Mouse (Mus musculus) bone marrow, adult 2 months (tissue): ENCODE data around the gene Themis2. TPM values are rescaled to one million over a fixed set of nuclear protein-coding genes. Genes with fewer than 3 reads are reported as not detected.
"Not testable (repeated sequence)": the region's sequence is repeated elsewhere in the genome, so short reads cannot be mapped to it uniquely, and the experiment has no call there.

ENCODE experiments used
- H3K27ac ChIP-seq: fragments of 200-500 bp; 2 replicates; pipeline ENCODE4 v1.5.1; 2012; ENCODE audit warnings: low read depth, mild to moderate bottlenecking, control low read depth, inconsistent platforms, low read length; ENCODE audit not compliant: control insufficient read depth, poor library complexity, insufficient read depth
- H3K4me1 ChIP-seq: fragments of 200-500 bp; 2 replicates; pipeline ENCODE4 v1.6.1; 2011; ENCODE audit warnings: low read length; ENCODE audit not compliant: control insufficient read depth, insufficient read depth
- H3K4me3 ChIP-seq: fragments of 200-500 bp; replicated peaks from 2 replicates; pipeline ENCODE3; 2011; ENCODE audit warnings: mild to moderate bottlenecking, low read depth, low read length, control low read depth; ENCODE audit not compliant: control insufficient read depth
- CTCF ChIP-seq: fragments of 200-500 bp; IDR thresholded peaks from 2 replicates; pipeline ENCODE4 v1.5.1; 2011; ENCODE audit warnings: low read length, control low read depth; ENCODE audit not compliant: control insufficient read depth, insufficient read depth
- POLR2A ChIP-seq: fragments of 200-500 bp; IDR thresholded peaks from 2 replicates; pipeline ENCODE4 v1.6.1; 2011; ENCODE audit warnings: low read depth, mild to moderate bottlenecking, control low read depth, low read length, borderline replicate concordance; ENCODE audit not compliant: control insufficient read depth
- whole genome bisulfite sequencing: fragments of 180-500 bp; shearing (Covaris S2); methylation state at CpG from one replicate; pipeline ENCODE4 v1.1.7; 2018; 5-methylcytosine and 5-hydroxymethylcytosine counted together
- polyA plus RNA-seq: library from polyadenylated mRNA; stranded (reverse); fragments of >200 nt; gene quantifications from 2 replicates; pipeline ENCODE4 v1.2.4, GENCODE M21; 2011; ENCODE audit warnings: low replicate concordance; ENCODE audit not compliant: missing spikeins, insufficient read depth, insufficient read length

The Themis2 gene
- polyA plus RNA-seq, 1 experiment: 22.4 TPM

- peaks cover 4% of the 10 kb centered on the region; the same call in 1 of the 2 replicates for H3K4me1 ChIP-seq
- 25% methylated on average over 8 of the region's 8 CpGs for WGBS
Observed at GRCm38 (mm10) chr4:132794760-132795159, 1.4 kb downstream of the Themis2 start.

GRCm38 (mm10) chr4:132794028-132794427 lies 2.2 kb downstream of the Themis2 start:
- WGBS: 5% methylated on average over 9 of the region's 9 CpGs
- peak overlapping the region; percentile 41 for H3K4me3 ChIP-seq
- H3K4me1 ChIP-seq: peaks cover 4% of the 10 kb centered on the region; the same call in 1 of the 2 replicates
- peak overlapping the region; percentile 89 for H3K27ac ChIP-seq
- TF ChIP-seq CTCF (peak; percentile 18; the same call in 1 of the 2 replicates), POLR2A (no peak; the same call in 1 of the 2 replicates)

More at GRCm38 (mm10) chr4:132794760-132795159, 1.4 kb downstream of the Themis2 start:
- H3K27ac ChIP-seq: peak overlapping the region; percentile 91
- TF ChIP-seq CTCF (no peak), POLR2A (no peak)
- peak overlapping the region; percentile 84 for H3K4me3 ChIP-seq

GRCm38 (mm10) chr4:132793322-132794004 lies 2.7 kb downstream of the Themis2 start:
- peak overlapping the region; percentile 39 for H3K4me3 ChIP-seq

GRCm38 (mm10) chr4:132789731-132790130 lies 6.5 kb downstream of the Themis2 start:
- TF ChIP-seq POLR2A: no peak
- no peak for TF ChIP-seq CTCF
- H3K4me3 ChIP-seq: no peak overlapping the region
- WGBS: 93% methylated on average over 8 of the region's 8 CpGs
- H3K4me1 ChIP-seq: no peaks in the 10 kb centered on the region
- no peak overlapping the region for H3K27ac ChIP-seq

More at GRCm38 (mm10) chr4:132793322-132794004, 2.7 kb downstream of the Themis2 start:
- not testable (repeated sequence) for H3K4me1 ChIP-seq
- peak overlapping the region; percentile 89 for H3K27ac ChIP-seq
- WGBS: 75% methylated on average over 9 of the region's 9 CpGs

- WGBS: 84% methylated on average over 13 of the region's 13 CpGs
- TF ChIP-seq POLR2A (no peak), CTCF (no peak)
- no peaks in the 10 kb centered on the region for H3K4me1 ChIP-seq
- no peak overlapping the region for H3K4me3 ChIP-seq
- H3K27ac ChIP-seq: no peak overlapping the region
Observed at GRCm38 (mm10) chr4:132785228-132785627, 11.0 kb downstream of the Themis2 start.

GRCm38 (mm10) chr4:132783732-132784131 lies 12.5 kb downstream of the Themis2 start:
- WGBS: 74% methylated on average over 2 of the region's 2 CpGs
- no peak overlapping the region for H3K4me3 ChIP-seq
- no peak overlapping the region for H3K27ac ChIP-seq
- no peaks in the 10 kb centered on the region; the same call in 1 of the 2 replicates for H3K4me1 ChIP-seq
- TF ChIP-seq POLR2A (no peak), CTCF (no peak)

GRCm38 (mm10) chr4:132780288-132780687 lies 15.9 kb downstream of the Themis2 start:
- Histone ChIP-seq H3K4me3 (no peak overlapping the region), H3K27ac (peak overlapping the region; percentile 36), H3K4me1 (no peaks in the 10 kb centered on the region; the same call in 1 of the 2 replicates)
- WGBS: 36% methylated on average over 4 of the region's 4 CpGs
- TF ChIP-seq POLR2A (no peak), CTCF (no peak)

GRCm38 (mm10) chr4:132778562-132779201 lies 17.5 kb downstream of the Themis2 start:
- H3K4me1 ChIP-seq: no peaks in the 10 kb centered on the region; the same call in 1 of the 2 replicates
- peak overlapping the region; percentile 11; the same call in 1 of the 2 replicates for H3K27ac ChIP-seq
- no peak for TF ChIP-seq POLR2A
- no peak for TF ChIP-seq CTCF
- 88% methylated on average over 6 of the region's 6 CpGs for WGBS
- no peak overlapping the region for H3K4me3 ChIP-seq

GRCm38 (mm10) chr4:132776764-132777163 lies 19.4 kb downstream of the Themis2 start:
- Histone ChIP-seq H3K4me3 (no peak overlapping the region), H3K4me1 (no peaks in the 10 kb centered on the region; the same call in 1 of the 2 replicates), H3K27ac (no peak overlapping the region)
- WGBS: 72% methylated on average over 5 of the region's 5 CpGs
- peak; percentile 89 for TF ChIP-seq CTCF
- TF ChIP-seq POLR2A: no peak
